Mouse (Mus musculus) liver, embryonic 12.5 days (tissue): Measurements from ENCODE around the gene Dixdc1. TPM values are rescaled to one million over a fixed set of nuclear protein-coding genes. Genes with fewer than 3 reads are reported as not detected.

Source experiments
- ATAC-seq: fragments of 200-750 bp; cut with Nextera tagmentation; 2 replicates; pipeline ENCODE4 v1.8.0; 2017; ENCODE audit warnings: moderate number of reproducible peaks, mild to moderate bottlenecking, moderate library complexity
- H3K27ac ChIP-seq: fragments of 300-500 bp; sonication (generic); 2 replicates; pipeline ENCODE4 v1.5.1; 2016; ENCODE audit warnings: mild to moderate bottlenecking
- H3K27me3 ChIP-seq: fragments of 300-500 bp; sonication (generic); replicated peaks from 2 replicates; pipeline ENCODE4 v1.6.1; 2016; ENCODE audit warnings: mild to moderate bottlenecking, moderate library complexity
- H3K36me3 ChIP-seq: fragments of 300-500 bp; sonication (generic); 2 replicates; pipeline ENCODE4 v1.6.1; 2016; ENCODE audit warnings: mild to moderate bottlenecking, moderate library complexity
- H3K4me1 ChIP-seq: fragments of 300-500 bp; sonication (generic); 2 replicates; pipeline ENCODE4 v1.6.1; 2016
- H3K4me2 ChIP-seq: fragments of 300-500 bp; sonication (generic); 2 replicates; pipeline ENCODE4 v1.6.1; 2016; ENCODE audit warnings: mild to moderate bottlenecking, moderate library complexity
- H3K4me3 ChIP-seq: fragments of 300-500 bp; sonication (generic); 2 replicates; pipeline ENCODE4 v1.5.1; 2016; ENCODE audit warnings: mild to moderate bottlenecking, moderate library complexity
- H3K9ac ChIP-seq: fragments of 300-500 bp; sonication (generic); 2 replicates; pipeline ENCODE4 v1.6.1; 2016; ENCODE audit warnings: mild to moderate bottlenecking, moderate library complexity
- H3K9me3 ChIP-seq: fragments of 300-500 bp; sonication (generic); replicated peaks from 2 replicates; pipeline ENCODE4 v1.6.1; 2016; ENCODE audit warnings: mild to moderate bottlenecking, moderate library complexity
- WGBS: fragments of 180-500 bp; shearing (Covaris S2); methylation state at CpG from one replicate; pipeline ENCODE4 v1.1.7; 2016; ENCODE audit not compliant: insufficient replicate concordance; 5-methylcytosine and 5-hydroxymethylcytosine counted together
- polyA plus RNA-seq: library from polyadenylated mRNA; unstranded; fragments of >200 nt; fragmentation: Nextera tagmentation; extraction: Ambion mirVana; gene quantifications from 2 replicates; pipeline ENCODE4 v1.2.1, GENCODE M21; 2016

Gene Dixdc1
- polyA plus RNA-seq = 1.1 and 1.2 TPM in 2 replicates

DNA sequence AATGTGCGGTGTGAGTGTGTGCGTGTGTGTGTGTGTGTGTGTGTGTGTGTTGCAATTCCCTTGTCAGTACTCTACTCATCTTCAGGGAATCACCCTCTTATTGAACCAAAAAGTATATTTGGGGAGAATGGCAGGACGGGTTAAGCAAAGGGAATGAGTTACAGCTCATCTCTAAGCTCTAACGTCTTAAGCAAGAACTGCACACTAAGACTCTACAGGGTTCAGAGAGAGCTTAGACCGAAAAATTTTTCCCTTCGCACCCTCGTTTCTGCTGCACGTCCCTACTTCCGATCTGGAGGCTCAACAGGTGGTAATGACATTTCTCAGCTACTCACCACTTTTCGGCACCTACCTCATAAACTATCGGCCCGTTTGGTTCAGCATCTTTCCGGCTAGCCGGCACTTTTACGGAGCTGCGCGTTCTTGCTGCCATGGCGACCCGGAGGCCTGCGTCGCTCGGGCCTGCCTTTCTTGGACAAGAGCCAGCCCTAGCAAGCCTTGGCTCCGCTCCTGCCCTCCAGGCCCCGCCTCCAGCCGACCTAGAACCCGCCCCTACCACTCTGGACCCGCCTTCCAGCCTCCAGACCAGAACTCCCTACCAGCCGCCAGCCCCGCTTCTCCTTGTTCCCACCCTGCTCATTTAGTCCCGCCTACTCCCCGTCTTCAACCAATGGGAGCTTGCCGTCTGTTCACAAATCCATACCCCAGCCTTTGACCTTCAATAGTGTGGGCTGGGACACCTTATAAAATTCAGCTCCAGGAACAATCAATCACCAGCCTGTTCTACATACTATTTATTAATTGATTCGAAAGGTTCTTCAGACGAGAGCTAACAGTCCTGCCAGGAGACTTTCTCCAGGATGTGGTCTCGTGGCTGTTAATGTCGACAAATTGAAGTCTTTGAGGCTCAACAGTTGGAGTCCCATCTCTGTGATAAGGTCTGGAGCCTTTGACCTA lies at the start of gene Dixdc1:
TSS of gene Dixdc1 (minus strand) at position 604 of the 957 bp plus-strand sequence.
- WGBS = 12% methylated on average over 36 of the region's 36 CpGs
- no peaks in the 10 kb centered on the region for H3K36me3 ChIP-seq
- peak within 1 kb of the TSS; percentile 33; the same call in 1 of the 2 replicates for H3K9ac ChIP-seq

GRCm38 (mm10) chr9:50782155-50782554 lies 42.8 kb upstream of the Dixdc1 start:
- no peak for ATAC-seq

More for the DNA sequence above, at the start of gene Dixdc1:
- H3K9me3 ChIP-seq = no peaks in the 10 kb centered on the region
- peak within 1 kb of the TSS; percentile 68 for H3K4me2 ChIP-seq
- H3K4me3 ChIP-seq = peak within 1 kb of the TSS; percentile 42
- ATAC-seq = peak; percentile 98
- peaks cover 7% of the 10 kb centered on the region for H3K4me1 ChIP-seq
- H3K27ac ChIP-seq = no peak within 1 kb of the TSS
- 0 out of 2 replicates have a peak, but pooled peaks cover 6% of the 10 kb centered on the region for H3K27me3 ChIP-seq

DNA sequence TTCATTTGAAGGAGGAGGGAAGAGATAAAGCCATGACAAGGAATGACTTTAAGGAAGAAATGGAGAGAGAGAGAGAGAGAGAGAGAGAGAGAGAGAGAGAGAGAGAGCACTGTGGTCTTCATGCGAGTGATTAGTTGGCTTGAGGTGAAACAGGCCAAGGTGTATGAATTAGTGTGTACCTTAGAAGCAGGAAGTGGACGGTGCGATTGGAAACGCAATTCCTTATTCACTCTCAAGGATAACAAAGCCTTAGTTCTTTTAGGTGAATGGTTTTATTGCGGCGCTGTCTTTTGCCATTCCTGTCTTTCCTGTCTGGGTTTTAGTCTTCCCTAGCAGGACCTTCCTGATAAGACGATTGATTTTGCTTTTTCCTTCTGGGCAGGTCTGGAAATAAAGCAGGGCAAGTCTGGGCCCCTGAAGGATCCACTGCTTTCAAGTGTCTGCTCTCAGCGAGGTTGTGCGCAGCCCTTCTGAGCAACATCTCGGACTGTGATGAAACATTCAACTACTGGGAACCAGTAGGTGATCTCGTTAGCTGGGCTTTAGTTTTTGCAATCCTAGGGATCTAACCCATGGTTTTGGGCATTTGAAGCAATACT lies 36.9 kb upstream of the Dixdc1 start:
- peak overlapping the region; percentile 90 for H3K4me3 ChIP-seq
- no peak overlapping the region for H3K27ac ChIP-seq
- H3K4me2 ChIP-seq = peak overlapping the region; percentile 99
- H3K4me1 ChIP-seq = peaks cover 41% of the 10 kb centered on the region
- ATAC-seq = no peak
- H3K36me3 ChIP-seq = peaks cover 50% of the 10 kb centered on the region
- H3K9me3 ChIP-seq = no peaks in the 10 kb centered on the region
- WGBS = 50% methylated on average over 11 of the region's 11 CpGs
- peak overlapping the region; percentile 95 for H3K9ac ChIP-seq
- no peaks in the 10 kb centered on the region for H3K27me3 ChIP-seq

More at GRCm38 (mm10) chr9:50782155-50782554, 42.8 kb upstream of the Dixdc1 start:
- WGBS = 76% methylated on average over 2 of the region's 2 CpGs
- no peak overlapping the region for H3K4me2 ChIP-seq
- H3K4me3 ChIP-seq = no peak overlapping the region
- H3K4me1 ChIP-seq = no peaks in the 10 kb centered on the region
- H3K9me3 ChIP-seq = no peaks in the 10 kb centered on the region
- no peak overlapping the region for H3K9ac ChIP-seq
- H3K27ac ChIP-seq = no peak overlapping the region
- H3K36me3 ChIP-seq = peaks cover 92% of the 10 kb centered on the region
- H3K27me3 ChIP-seq = no peaks in the 10 kb centered on the region

DNA sequence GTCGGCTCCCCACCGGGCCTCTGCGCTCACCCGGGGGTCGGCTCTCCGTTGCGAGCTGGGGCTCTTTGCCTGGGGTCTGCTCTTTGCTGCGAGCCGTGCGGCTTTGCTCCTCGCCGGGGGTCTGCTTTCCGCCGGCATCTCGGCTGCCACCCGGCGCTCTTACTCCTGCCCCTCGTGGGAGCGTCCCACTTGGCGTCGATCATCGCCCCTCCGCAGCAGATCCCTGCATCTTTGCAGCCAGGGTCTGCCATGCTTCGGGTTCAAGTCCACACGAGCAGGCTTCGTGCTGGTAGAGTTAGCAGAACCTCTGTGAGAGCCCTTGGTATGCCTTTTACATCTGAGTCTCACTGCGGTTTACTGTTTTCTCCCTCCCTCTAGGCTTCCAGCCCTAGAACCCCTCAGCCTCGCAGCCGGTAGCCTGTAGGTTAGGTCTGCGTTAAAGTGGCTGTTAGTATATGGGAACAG lies 36.4 kb upstream of the Dixdc1 start:
- Histone ChIP-seq H3K4me2 (peak overlapping the region; percentile 99), H3K27me3 (no peaks in the 10 kb centered on the region), H3K9ac (peak overlapping the region; percentile 95), H3K4me1 (peaks cover 41% of the 10 kb centered on the region), H3K4me3 (peak overlapping the region; percentile 90), H3K36me3 (peaks cover 50% of the 10 kb centered on the region), H3K27ac (peak overlapping the region; percentile 81), H3K9me3 (no peaks in the 10 kb centered on the region)
- ATAC-seq = peak; percentile 54
- 3% methylated on average over 30 of the region's 30 CpGs for WGBS

DNA sequence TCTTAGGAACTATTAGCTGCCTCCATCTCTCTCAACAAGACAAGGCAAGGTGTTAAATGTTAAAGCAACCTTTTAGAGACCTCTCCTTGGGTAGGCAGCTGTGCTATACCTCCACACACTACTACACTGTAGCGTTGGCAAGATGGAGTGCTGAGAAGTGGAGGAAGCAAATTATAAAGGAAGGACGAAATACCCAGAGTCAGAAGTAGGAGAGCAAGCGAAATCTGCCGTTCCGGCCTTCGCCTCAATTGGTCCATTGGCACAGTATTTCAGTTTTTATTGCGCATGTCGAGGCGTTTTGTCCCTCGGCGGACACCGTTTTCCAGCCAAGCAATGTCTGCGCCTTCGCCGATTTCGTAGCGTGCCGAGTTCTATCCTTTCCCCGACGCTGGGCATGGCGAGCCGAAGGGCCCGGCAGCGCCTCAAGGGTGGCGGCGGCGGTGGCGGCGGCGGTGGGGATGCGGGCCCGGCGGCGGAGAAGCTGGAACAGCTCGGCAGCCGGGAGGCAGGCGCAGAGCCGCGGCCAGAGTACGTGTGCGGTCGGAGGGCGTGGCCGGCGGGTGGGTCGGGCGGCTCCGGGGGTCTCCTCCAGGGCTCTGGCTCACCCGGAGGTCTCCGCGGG lies 35.8 kb upstream of the Dixdc1 start, which contains the start of the genes Alg9 and 1110032A03Rik:
TSS of gene Alg9 (plus strand) at position 29 of the 622 bp plus-strand sequence.
TSS of gene 1110032A03Rik (minus strand) at position 530 of the 622 bp plus-strand sequence.
- no peaks in the 10 kb centered on the region for H3K9me3 ChIP-seq
- H3K4me3 ChIP-seq = peak within 1 kb of the TSS; percentile 90
- peak within 1 kb of the TSS; percentile 95 for H3K9ac ChIP-seq
- WGBS = under 1% methylated on average over 51 of the region's 51 CpGs
- peak; percentile 73 for ATAC-seq
- H3K27me3 ChIP-seq = no peaks in the 10 kb centered on the region
- H3K4me1 ChIP-seq = peaks cover 41% of the 10 kb centered on the region
- peak within 1 kb of the TSS; percentile 99 for H3K4me2 ChIP-seq
- peaks cover 47% of the 10 kb centered on the region for H3K36me3 ChIP-seq
- H3K27ac ChIP-seq = peak within 1 kb of the TSS; percentile 81

DNA sequence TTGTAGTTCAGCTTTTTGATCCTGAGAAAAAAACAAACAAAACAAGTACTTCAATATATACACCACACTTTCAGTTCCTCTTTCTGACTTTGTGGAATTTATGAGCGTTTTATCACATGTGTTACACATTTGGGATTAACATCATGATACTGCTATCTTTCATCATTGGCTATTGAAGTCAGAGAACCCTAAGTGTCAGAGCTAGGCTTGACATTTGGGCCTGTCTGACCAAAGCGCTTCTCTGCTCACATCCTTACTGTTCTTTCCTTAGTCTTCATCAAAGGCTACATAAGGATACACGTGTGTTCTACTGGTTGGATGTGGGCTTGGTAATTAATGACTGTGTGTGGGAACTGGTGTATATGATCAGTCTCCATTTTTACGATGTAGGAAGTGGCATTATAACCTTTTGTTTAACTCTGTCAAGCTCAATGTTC lies 34.7 kb upstream of the Dixdc1 start:
- Histone ChIP-seq H3K9ac (peak overlapping the region; percentile 95; the same call in 1 of the 2 replicates), H3K27me3 (no peaks in the 10 kb centered on the region), H3K36me3 (peaks cover 39% of the 10 kb centered on the region), H3K9me3 (no peaks in the 10 kb centered on the region), H3K4me3 (peak overlapping the region; percentile 90), H3K4me2 (peak overlapping the region; percentile 99), H3K4me1 (peaks cover 47% of the 10 kb centered on the region), H3K27ac (peak overlapping the region; percentile 64; the same call in 1 of the 2 replicates)
- no peak for ATAC-seq
- 56% methylated on average over 4 of the region's 4 CpGs for WGBS

- H3K36me3 ChIP-seq = peaks cover 24% of the 10 kb centered on the region
- H3K27me3 ChIP-seq = no peaks in the 10 kb centered on the region
- H3K4me3 ChIP-seq = no peak overlapping the region
- H3K27ac ChIP-seq = no peak overlapping the region
- H3K9me3 ChIP-seq = no peaks in the 10 kb centered on the region
- no peak overlapping the region for H3K4me2 ChIP-seq
- WGBS = 77% methylated on average over 2 of the region's 2 CpGs
- H3K4me1 ChIP-seq = peaks cover 50% of the 10 kb centered on the region
- ATAC-seq = no peak
- H3K9ac ChIP-seq = no peak overlapping the region
These were observed 30.7 kb upstream of the Dixdc1 start for GRCm38 (mm10) chr9:50770011-50770410.

GRCm38 (mm10) chr9:50768107-50769002 lies 29.0 kb upstream of the Dixdc1 start, which contains the start of gene Fdxacb1:
TSS of gene Fdxacb1 (plus strand) at chr9:50768236.
- H3K4me3 ChIP-seq = peak within 1 kb of the TSS; percentile 75
- peak within 1 kb of the TSS; percentile 93 for H3K27ac ChIP-seq
- peaks cover 34% of the 10 kb centered on the region for H3K4me1 ChIP-seq
- WGBS = 5% methylated on average over 59 of the region's 59 CpGs
- H3K27me3 ChIP-seq = no peaks in the 10 kb centered on the region
- H3K9ac ChIP-seq = peak within 1 kb of the TSS; percentile 74
- peaks cover 24% of the 10 kb centered on the region for H3K36me3 ChIP-seq
- peak; percentile 97 for ATAC-seq
- H3K4me2 ChIP-seq = peak within 1 kb of the TSS; percentile 91
- H3K9me3 ChIP-seq = no peaks in the 10 kb centered on the region

DNA sequence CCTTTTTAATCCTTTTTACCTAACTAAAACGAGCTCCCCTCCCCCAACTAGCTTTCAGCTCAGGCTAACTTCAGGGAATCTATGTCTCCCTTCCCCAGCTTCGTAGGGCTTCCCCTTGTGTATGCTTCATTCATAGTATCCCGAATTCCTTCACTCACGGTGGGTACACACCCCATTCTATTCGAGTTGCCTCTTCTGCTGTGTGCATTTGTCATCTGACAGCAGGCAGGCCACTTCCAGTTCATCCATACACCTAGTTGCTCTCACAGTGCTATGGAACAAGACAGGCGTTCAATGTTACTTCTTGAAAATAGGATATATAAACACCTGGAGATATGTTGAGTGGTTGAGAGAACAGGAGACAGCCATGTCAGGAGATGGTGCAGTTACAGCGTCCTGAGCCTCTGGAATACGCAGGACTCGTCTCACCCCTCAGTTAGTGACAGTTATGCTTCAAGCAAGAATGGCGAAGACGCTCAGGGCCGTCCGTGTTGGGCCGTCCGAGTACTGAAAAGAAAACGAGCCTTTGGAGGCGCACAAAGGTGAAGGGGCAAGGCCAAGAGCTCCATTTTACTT lies 28.3 kb upstream of the Dixdc1 start:
- Histone ChIP-seq H3K4me3 (peak overlapping the region; percentile 75), H3K27me3 (no peaks in the 10 kb centered on the region), H3K9ac (peak overlapping the region; percentile 74), H3K27ac (peak overlapping the region; percentile 93), H3K4me1 (peaks cover 26% of the 10 kb centered on the region), H3K9me3 (no peaks in the 10 kb centered on the region), H3K36me3 (peaks cover 24% of the 10 kb centered on the region), H3K4me2 (peak overlapping the region; percentile 91)
- peak; percentile 44 for ATAC-seq
- WGBS = 5% methylated on average over 17 of the region's 17 CpGs

DNA sequence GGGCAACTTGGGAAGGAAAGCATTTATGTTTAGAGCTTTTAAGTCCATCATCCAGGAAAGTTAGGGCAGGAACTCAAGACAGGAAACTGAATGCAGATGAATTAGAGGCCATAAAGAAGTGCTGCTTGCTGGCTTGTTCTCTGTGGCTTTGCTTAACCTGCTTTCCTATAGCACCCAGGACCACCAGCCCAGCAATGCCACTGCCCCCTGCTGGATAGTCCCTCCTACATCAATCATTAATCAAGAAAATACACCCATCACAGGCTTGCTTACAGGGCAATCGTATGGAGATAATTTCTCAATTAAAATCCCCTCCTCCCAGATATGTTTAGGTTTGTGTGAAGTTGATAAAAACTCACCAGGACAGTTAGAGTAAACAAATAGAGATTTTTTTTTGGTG lies 24.0 kb upstream of the Dixdc1 start:
- no peak for ATAC-seq
- Histone ChIP-seq H3K9me3 (no peaks in the 10 kb centered on the region), H3K4me3 (no peak overlapping the region), H3K27me3 (0 out of 2 replicates have a peak, but pooled peaks cover 5% of the 10 kb centered on the region), H3K4me2 (no peak overlapping the region), H3K27ac (no peak overlapping the region), H3K9ac (no peak overlapping the region), H3K36me3 (no peaks in the 10 kb centered on the region; the same call in 1 of the 2 replicates), H3K4me1 (peaks cover 10% of the 10 kb centered on the region)
- WGBS = 77% methylated on average over 1 of the region's 1 CpGs
